Mouse (Mus musculus) embryo, embryonic 10.5 days (tissue): Measurements from ENCODE around the gene Olfr461.
"Not testable (repeated sequence)": the region's sequence is repeated elsewhere in the genome, so short reads cannot be mapped to it uniquely, and the experiment has no call there.

Experiments
- DNase-seq: peaks from one replicate; pipeline ENCODE4 v3.0.0-alpha.2; 2015; ENCODE audit warnings: low spot score

Gene Olfr461

GRCm38 (mm10) chr6:40554950-40555349 is at the start of gene Olfr461:
Gene Olfr461 (minus strand): TSS chr6:40555050.
- DNase-seq: no peak

- not testable (repeated sequence) for DNase-seq
These were observed 43.7 kb upstream of the Olfr461 start for GRCm38 (mm10) chr6:40598546-40598945.

- no peak for DNase-seq
These were observed 40.1 kb upstream of the Olfr461 start for GRCm38 (mm10) chr6:40594804-40595550.

GRCm38 (mm10) chr6:40588346-40588745 is 33.5 kb upstream of the Olfr461 start:
- DNase-seq: no peak

- DNase-seq: no peak
These were observed 30.8 kb upstream of the Olfr461 start, which contains the start of gene Clec5a for GRCm38 (mm10) chr6:40585645-40586044. Gene Clec5a (minus strand): TSS chr6:40585821.

- no peak for DNase-seq
These were observed 29.5 kb upstream of the Olfr461 start for GRCm38 (mm10) chr6:40584336-40584735.

DNA sequence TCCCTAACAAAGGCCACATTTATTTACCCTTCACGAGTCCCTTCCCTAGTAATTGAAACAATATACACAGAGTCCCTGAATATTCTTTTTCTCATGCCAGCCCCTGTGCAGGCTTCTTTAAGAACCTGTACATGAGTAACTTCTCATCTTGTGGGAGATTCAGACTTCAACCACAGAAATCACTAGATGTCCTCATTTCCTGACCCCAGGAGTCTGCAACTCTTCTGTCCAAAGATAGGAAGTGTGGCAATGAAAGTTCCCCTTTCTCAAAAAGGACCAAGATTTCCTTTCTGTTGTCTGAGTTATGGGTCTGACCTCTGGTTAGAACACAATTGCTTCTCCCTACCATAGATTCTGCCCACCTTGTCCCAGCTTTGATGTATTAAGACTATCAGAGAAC is 21.5 kb upstream of the Olfr461 start:
- DNase-seq: no peak

DNA sequence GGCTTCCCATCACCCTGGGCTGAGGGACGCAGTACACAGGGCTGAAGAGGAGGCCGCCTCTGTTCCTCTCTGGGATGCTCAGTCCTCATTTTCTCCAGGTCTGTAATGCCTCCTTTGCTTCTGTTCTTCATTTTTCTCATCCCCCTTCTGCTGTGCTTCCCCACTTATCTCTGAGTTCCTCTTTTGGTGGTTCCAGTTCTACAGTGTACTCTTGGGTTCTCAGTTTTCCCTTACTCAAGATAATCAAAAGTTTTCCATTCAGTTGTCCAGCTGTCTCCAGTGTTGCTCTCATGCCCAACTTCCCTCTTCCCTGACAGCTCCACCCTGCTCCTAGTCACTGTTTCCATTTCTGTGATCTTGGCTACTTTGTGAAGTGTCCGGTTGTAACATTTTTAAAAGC is 18.8 kb upstream of the Olfr461 start:
- no peak for DNase-seq

DNA sequence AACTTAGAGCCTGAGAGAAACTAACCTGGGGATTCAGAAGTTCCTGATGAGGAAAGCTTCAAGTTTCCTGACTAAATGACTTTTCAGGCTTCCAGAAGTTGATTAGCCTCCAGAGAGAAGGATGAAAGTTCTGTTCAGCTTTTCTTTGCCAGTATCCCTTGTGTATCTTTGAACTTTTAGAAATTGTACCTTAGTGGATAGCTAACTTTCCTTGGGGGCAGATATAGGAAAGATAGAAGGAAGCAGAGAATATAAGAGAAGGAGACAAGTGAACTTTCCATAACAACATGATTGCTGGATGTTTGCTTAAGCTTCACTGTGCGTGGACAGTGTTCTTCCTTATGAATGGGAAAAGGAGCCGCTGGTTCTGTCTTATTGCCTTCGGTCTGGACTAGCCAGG is 14.3 kb upstream of the Olfr461 start, which contains the start of gene Olfr460:
Gene Olfr460, plus strand, starts transcription at position 301 of the 400 bp plus-strand sequence.
- no peak for DNase-seq

- no peak for DNase-seq
These were observed 10.2 kb downstream of the Olfr461 start for GRCm38 (mm10) chr6:40544690-40545089.

GRCm38 (mm10) chr6:40519408-40519807 is 35.4 kb downstream of the Olfr461 start, which contains the start of gene Prss37:
Gene Prss37 (minus strand): TSS chr6:40519508.
- DNase-seq: no peak

DNA sequence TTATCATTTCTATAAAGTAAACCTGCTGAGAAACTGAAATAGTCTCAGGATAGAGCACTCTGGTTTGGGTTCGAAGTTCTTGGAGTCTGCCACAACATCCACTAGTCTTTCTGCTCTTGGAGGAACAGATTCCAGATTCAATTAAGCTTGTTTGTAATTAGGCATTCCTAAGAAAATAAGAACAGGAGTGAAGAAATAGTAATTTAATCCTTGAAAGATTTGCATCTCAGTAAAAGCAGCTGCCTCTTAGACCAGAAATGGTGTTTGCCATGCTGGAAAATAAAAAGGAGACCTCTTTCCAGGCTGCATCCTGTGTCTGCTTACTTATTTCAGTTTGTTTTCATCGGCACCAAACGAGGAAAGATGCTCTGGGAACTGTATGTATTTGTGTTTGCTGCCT is 61.6 kb downstream of the Olfr461 start, which contains the start of gene Tas2r108:
Gene Tas2r108, plus strand, starts transcription at position 301 of the 400 bp plus-strand sequence.
- no peak for DNase-seq
